Mouse (Mus musculus) thymus, adult 2 months (tissue): ENCODE data around the gene Glipr2. TPM values are rescaled to one million over a fixed set of nuclear protein-coding genes. Genes with fewer than 3 reads are reported as not detected.

Experiments used
- DNase-seq: peaks from one replicate; pipeline ENCODE4 v3.0.0; 2021
- H3K27ac ChIP-seq: fragments of 200-500 bp; 2 replicates; pipeline ENCODE4 v1.5.1; 2012; ENCODE audit warnings: low read length, control low read depth; ENCODE audit not compliant: control insufficient read depth, insufficient read depth
- H3K27me3 ChIP-seq: fragments of 200-500 bp; 2 replicates; pipeline ENCODE4 v1.6.1; 2012; ENCODE audit warnings: mild to moderate bottlenecking, low read length, moderate library complexity, mixed read lengths; ENCODE audit not compliant: control insufficient read depth, insufficient read depth
- H3K36me3 ChIP-seq: fragments of 200-500 bp; 2 replicates; pipeline ENCODE4 v1.6.1; 2012; ENCODE audit warnings: mild to moderate bottlenecking, low read length, moderate library complexity; ENCODE audit not compliant: control insufficient read depth, insufficient read depth
- H3K4me1 ChIP-seq: fragments of 200-500 bp; replicated peaks from 2 replicates; pipeline ENCODE4 v1.6.1; 2012; ENCODE audit warnings: low read length; ENCODE audit not compliant: control insufficient read depth, insufficient read depth
- H3K4me3 ChIP-seq: fragments of 200-500 bp; 2 replicates; pipeline ENCODE4 v1.5.1; 2012; ENCODE audit warnings: mild to moderate bottlenecking, low read length, control low read depth, moderate library complexity; ENCODE audit not compliant: control insufficient read depth, insufficient read depth
- CTCF ChIP-seq: fragments of 200-500 bp; IDR thresholded peaks from 2 replicates; pipeline ENCODE4 v1.5.1; 2012; ENCODE audit warnings: mild to moderate bottlenecking, control low read depth, low read length, moderate library complexity, borderline replicate concordance; ENCODE audit not compliant: control insufficient read depth, poor library complexity, insufficient read depth; ENCODE audit errors: extremely low read depth
- POLR2A ChIP-seq: fragments of 200-500 bp; IDR thresholded peaks from 2 replicates; pipeline ENCODE4 v1.6.1; 2012; ENCODE audit warnings: mild to moderate bottlenecking, low read length, control low read depth, moderate library complexity; ENCODE audit not compliant: control insufficient read depth, poor library complexity, insufficient read depth; ENCODE audit errors: extremely low read depth
- WGBS: fragments of 180-500 bp; shearing (Covaris S2); methylation state at CpG from one replicate; pipeline ENCODE4 v1.1.7; 2018; 5-methylcytosine and 5-hydroxymethylcytosine counted together
- polyA plus RNA-seq: library from polyadenylated mRNA; depleted of rRNA; stranded (reverse); fragments of >200 nt; gene quantifications from 2 replicates; pipeline ENCODE4 v1.2.3, GENCODE M21; 2012

Gene Glipr2
- polyA plus RNA-seq, 1 experiment = 23.4 TPM

GRCm38 (mm10) chr4:43936186-43936585 is 21.0 kb upstream of the Glipr2 start:
- TF ChIP-seq POLR2A (no peak), CTCF (no peak)

GRCm38 (mm10) chr4:43936749-43937674 is 20.2 kb upstream of the Glipr2 start:
- H3K4me3 ChIP-seq = no peak overlapping the region
- H3K27ac ChIP-seq = no peak overlapping the region
- peaks cover 24% of the 10 kb centered on the region for H3K4me1 ChIP-seq
- no peaks in the 10 kb centered on the region for H3K27me3 ChIP-seq
- TF ChIP-seq POLR2A = no peak
- TF ChIP-seq CTCF = no peak
- no peak for DNase-seq
- H3K36me3 ChIP-seq = no peaks in the 10 kb centered on the region
- WGBS = 13% methylated on average over 14 of the region's 14 CpGs

More at GRCm38 (mm10) chr4:43936186-43936585, 21.0 kb upstream of the Glipr2 start:
- Histone ChIP-seq H3K36me3 (no peaks in the 10 kb centered on the region), H3K4me3 (no peak overlapping the region), H3K4me1 (peaks cover 24% of the 10 kb centered on the region), H3K27ac (no peak overlapping the region), H3K27me3 (no peaks in the 10 kb centered on the region)
- no peak for DNase-seq
- 88% methylated on average over 4 of the region's 4 CpGs for WGBS

- TF ChIP-seq CTCF = no peak
- TF ChIP-seq POLR2A = no peak
- no peak overlapping the region for H3K27ac ChIP-seq
- DNase-seq = no peak
- WGBS = 65% methylated on average over 5 of the region's 5 CpGs
- H3K4me3 ChIP-seq = no peak overlapping the region
- no peaks in the 10 kb centered on the region for H3K36me3 ChIP-seq
- H3K27me3 ChIP-seq = no peaks in the 10 kb centered on the region
- peaks cover 20% of the 10 kb centered on the region for H3K4me1 ChIP-seq
These were observed 15.9 kb upstream of the Glipr2 start for GRCm38 (mm10) chr4:43941315-43941714.

- Histone ChIP-seq H3K4me3 (no peak overlapping the region), H3K27me3 (no peaks in the 10 kb centered on the region), H3K27ac (no peak overlapping the region), H3K36me3 (no peaks in the 10 kb centered on the region), H3K4me1 (peaks cover 9% of the 10 kb centered on the region)
- TF ChIP-seq POLR2A (no peak), CTCF (no peak)
- 98% methylated on average over 8 of the region's 8 CpGs for WGBS
- DNase-seq = no peak
These were observed 14.8 kb upstream of the Glipr2 start for GRCm38 (mm10) chr4:43942421-43942820.

GRCm38 (mm10) chr4:43947571-43947970 is 9.6 kb upstream of the Glipr2 start:
- 96% methylated on average over 2 of the region's 2 CpGs for WGBS
- Histone ChIP-seq H3K4me3 (no peak overlapping the region), H3K27me3 (no peaks in the 10 kb centered on the region), H3K36me3 (no peaks in the 10 kb centered on the region), H3K4me1 (no peaks in the 10 kb centered on the region), H3K27ac (no peak overlapping the region)
- no peak for TF ChIP-seq CTCF
- TF ChIP-seq POLR2A = no peak
- no peak for DNase-seq

- H3K4me1 ChIP-seq = peaks cover 20% of the 10 kb centered on the region
- DNase-seq = peak; percentile 52
- H3K27me3 ChIP-seq = no peaks in the 10 kb centered on the region
- H3K4me3 ChIP-seq = peak overlapping the region; percentile 57
- no peaks in the 10 kb centered on the region for H3K36me3 ChIP-seq
- TF ChIP-seq POLR2A (no peak; the same call in 1 of the 2 replicates), CTCF (no peak)
- peak overlapping the region; percentile 16; the same call in 1 of the 2 replicates for H3K27ac ChIP-seq
- WGBS = under 1% methylated on average over 26 of the region's 26 CpGs
These were observed 753 bp downstream of the Glipr2 start for GRCm38 (mm10) chr4:43957846-43958461.
